ENCODE assay signal across 8 mouse cellular contexts in genomic region chr13:51813621-51814615, GRCm38 (mm10). TPM values are rescaled to one million over a fixed set of nuclear protein-coding genes. Genes with fewer than 3 reads are reported as not detected.
A peak's percentile ranks its signal among the peaks of the same experiment; 100 is the strongest.
DNase-seq lines count a peak whose midpoint lies in the region; ATAC-seq lines count a peak whose summit lies in the region.

No protein-coding gene starts in this region.

- H3K27ac ChIP-seq in midbrain, embryonic 11.5 days (ENCODE audit: low read depth, low read length), result no peak overlapping the region
- H3K27ac ChIP-seq in midbrain, embryonic 15.5 days, result no peak overlapping the region

- WGBS in midbrain, embryonic 11.5 days, result 62% methylated on average over 10 of the region's 10 CpGs
- WGBS in midbrain, embryonic 15.5 days, result 56% methylated on average over 10 of the region's 10 CpGs

- no peak overlapping the region for H3K9ac ChIP-seq in midbrain, embryonic 11.5 days (ENCODE audit: low read length)
- H3K9ac ChIP-seq in midbrain, embryonic 15.5 days, result no peak overlapping the region

- no peak for ATAC-seq in midbrain, embryonic 11.5 days (ENCODE audit: low FRiP score)
- ATAC-seq in midbrain, embryonic 15.5 days (replicated peaks), result no peak; the same call in 1 of the 2 replicates

- H3K9me3 ChIP-seq in midbrain, embryonic 11.5 days (ENCODE audit: control insufficient read depth, low read length), result no peaks in the 10 kb centered on the region
- no peaks in the 10 kb centered on the region for H3K9me3 ChIP-seq in midbrain, embryonic 15.5 days

- DNase-seq in midbrain, embryonic 11.5 days (ENCODE audit: low spot score, missing footprints), result peak; percentile 49
- peak; percentile 72 for DNase-seq in embryo, embryonic 10 days (ENCODE audit: low spot score)
- peak; percentile 71 for DNase-seq in lung, postnatal 25 days (ENCODE audit: low spot score)
- peak; percentile 82 to 86 for DNase-seq in thymus, postnatal 10 days (ENCODE audit: low spot score in 2 of 2)
- no peak for DNase-seq in left cerebral cortex, adult 18-20 months (ENCODE audit: low spot score in 2 of 2)
- no peak for DNase-seq in left cerebral cortex, adult 11 months (ENCODE audit: low spot score)
- DNase-seq in urinary bladder, postnatal 36 days (ENCODE audit: low spot score in 2 of 2), result no peak

- no peaks in the 10 kb centered on the region for H3K36me3 ChIP-seq in midbrain, embryonic 11.5 days (ENCODE audit: control insufficient read depth, insufficient read depth, low read length)
- H3K36me3 ChIP-seq in midbrain, embryonic 15.5 days (replicated peaks), result no peaks in the 10 kb centered on the region

- H3K4me1 ChIP-seq in midbrain, embryonic 11.5 days (ENCODE audit: control insufficient read depth, insufficient read depth, low read length), result peaks cover 4% of the 10 kb centered on the region; the same call in 1 of the 2 replicates
- H3K4me1 ChIP-seq in midbrain, embryonic 15.5 days, result peaks cover 17% of the 10 kb centered on the region

- no peak overlapping the region for H3K4me2 ChIP-seq in midbrain, embryonic 11.5 days
- no peak overlapping the region for H3K4me2 ChIP-seq in midbrain, embryonic 15.5 days

- H3K4me3 ChIP-seq in midbrain, embryonic 11.5 days (ENCODE audit: low read depth, low read length), result no peak overlapping the region
- no peak overlapping the region for H3K4me3 ChIP-seq in midbrain, embryonic 15.5 days

- H3K27me3 ChIP-seq in midbrain, embryonic 11.5 days (ENCODE audit: control insufficient read depth, insufficient read depth, low read length), result no peaks in the 10 kb centered on the region
- no peaks in the 10 kb centered on the region for H3K27me3 ChIP-seq in midbrain, embryonic 15.5 days (replicated peaks)

RNA-seq across cellular contexts. Expression of gene Sema4d, which starts 20.4 kb away (rescaled TPM):
- 4.9 and 5.0 TPM in 2 replicates for polyA plus RNA-seq in midbrain, embryonic 11.5 days (2014; fragmentation: Nextera tagmentation; extraction: Ambion mirVana)
- polyA plus RNA-seq in midbrain, embryonic 15.5 days (2015; fragmentation: Nextera tagmentation; extraction: Ambion mirVana), result 13.4 and 15.1 TPM in 2 replicates
- 10 to 100 TPM; 65.8 to 71.3 TPM for total RNA-seq in left cerebral cortex, adult 18-20 months (2021)

RNA-seq across cellular contexts. Expression of gene Gadd45g, which starts 32.6 kb away (rescaled TPM):
- polyA plus RNA-seq in midbrain, embryonic 11.5 days (2014; fragmentation: Nextera tagmentation; extraction: Ambion mirVana), result 252 and 256 TPM in 2 replicates
- polyA plus RNA-seq in midbrain, embryonic 15.5 days (2015; fragmentation: Nextera tagmentation; extraction: Ambion mirVana), result 56.2 and 69.1 TPM in 2 replicates
- total RNA-seq in left cerebral cortex, adult 18-20 months (2021), result 10 to 100 TPM; 13.5 to 23.2 TPM

Comparison
In these comparisons a context has a peak if more than half of its experiments do, and no peak if none do; other contexts are left out.
1. DNase-seq: peak in midbrain, embryonic 11.5 days (single experiment), embryo, embryonic 10 days (single experiment), lung, postnatal 25 days (single experiment) and thymus, postnatal 10 days (2 of 2); none in left cerebral cortex, adult 18-20 months (0 of 2), left cerebral cortex, adult 11 months (single experiment) and urinary bladder, postnatal 36 days (0 of 2).